Mouse (Mus musculus): Measurements from ENCODE around the gene Prpf3. TPM values are rescaled to one million over a fixed set of nuclear protein-coding genes. Genes with fewer than 3 reads are reported as not detected.

Gene Prpf3
- polyA plus RNA-seq, 1 experiment, result 100 TPM

DNA sequence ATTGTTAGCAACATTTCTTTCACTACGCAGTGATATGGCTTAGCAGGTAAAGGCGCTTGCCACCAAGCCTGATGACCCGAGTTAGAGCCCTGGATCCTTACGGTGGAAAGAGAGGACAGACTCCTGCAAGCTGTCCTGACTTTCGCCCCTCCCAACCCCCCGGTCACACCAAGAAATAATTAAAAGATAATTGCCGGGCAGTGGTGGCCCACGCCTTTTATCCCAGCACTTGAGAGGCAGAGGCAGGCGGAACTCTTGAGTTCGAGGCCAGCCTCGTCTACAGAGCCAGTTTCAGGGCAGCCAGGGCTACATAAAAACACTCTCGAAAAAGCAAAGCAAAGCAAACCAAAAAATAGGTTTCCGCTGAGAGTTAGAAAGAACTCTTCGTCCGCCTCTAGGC is 15.3 kb upstream of the Prpf3 start:
- Histone ChIP-seq H3K4me1 (ENCODE audit: control insufficient read depth, insufficient read depth, low read length) (peaks cover 4% of the 10 kb centered on the region), H3K27me3 (ENCODE audit: control insufficient read depth, insufficient read depth, low read length, poor library complexity, severe bottlenecking) (no peaks in the 10 kb centered on the region), H3K27ac (ENCODE audit: insufficient read depth, low read length) (peak overlapping the region; percentile 28), H3K9ac (ENCODE audit: low read depth, poor library complexity, severe bottlenecking) (peak overlapping the region; percentile 88), H3K9me3 (replicated peaks; ENCODE audit: control insufficient read depth, insufficient read depth, low read length, poor library complexity, severe bottlenecking) (no peaks in the 10 kb centered on the region), H3K4me3 (ENCODE audit: low read depth, low read length) (peak overlapping the region; percentile 93), H3K36me3 (ENCODE audit: control insufficient read depth, insufficient read depth, low read length, poor library complexity, severe bottlenecking) (peaks cover 7% of the 10 kb centered on the region)
- TF ChIP-seq POLR2A (IDR thresholded peaks at IDR 0.05; ENCODE audit: insufficient read depth, low read length) (no peak), CTCF (IDR thresholded peaks at IDR 0.05; ENCODE audit: low read depth, low read length) (no peak), EP300 (IDR thresholded peaks at IDR 0.05; ENCODE audit: insufficient read depth, low read depth, low read length) (no peak)

DNA sequence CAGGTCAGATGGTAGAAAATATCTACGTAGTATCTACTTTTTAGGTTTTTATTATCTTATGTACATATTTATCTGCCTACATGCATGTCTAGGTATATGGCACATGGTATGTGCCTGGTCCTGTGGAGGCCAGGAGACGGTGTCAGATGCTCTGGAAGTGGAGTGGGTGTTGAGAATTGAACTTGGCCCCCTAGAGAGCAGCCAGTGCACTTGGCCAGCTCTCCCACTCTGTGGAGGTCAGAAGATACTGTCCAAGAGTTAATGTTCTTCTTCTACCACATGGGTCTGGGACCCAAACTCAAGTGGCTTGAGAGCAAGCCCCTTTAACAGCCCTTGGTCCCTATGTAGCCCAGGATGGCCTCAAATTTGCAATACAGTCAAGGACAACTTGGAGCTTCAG is 11.7 kb upstream of the Prpf3 start:
- Histone ChIP-seq H3K9ac (ENCODE audit: low read depth, poor library complexity, severe bottlenecking) (no peak overlapping the region), H3K9me3 (replicated peaks; ENCODE audit: control insufficient read depth, insufficient read depth, low read length, poor library complexity, severe bottlenecking) (no peaks in the 10 kb centered on the region), H3K36me3 (ENCODE audit: control insufficient read depth, insufficient read depth, low read length, poor library complexity, severe bottlenecking) (peaks cover 7% of the 10 kb centered on the region), H3K4me3 (ENCODE audit: low read depth, low read length) (no peak overlapping the region), H3K4me1 (ENCODE audit: control insufficient read depth, insufficient read depth, low read length) (peaks cover 8% of the 10 kb centered on the region), H3K27me3 (ENCODE audit: control insufficient read depth, insufficient read depth, low read length, poor library complexity, severe bottlenecking) (no peaks in the 10 kb centered on the region), H3K27ac (ENCODE audit: insufficient read depth, low read length) (no peak overlapping the region)
- no peak for TF ChIP-seq EP300 (IDR thresholded peaks at IDR 0.05; ENCODE audit: insufficient read depth, low read depth, low read length)

GRCm38 (mm10) chr3:95866071-95866470 is 10.4 kb upstream of the Prpf3 start:
- H3K4me1 ChIP-seq (ENCODE audit: control insufficient read depth, insufficient read depth, low read length), result peaks cover 6% of the 10 kb centered on the region
- H3K4me3 ChIP-seq (ENCODE audit: low read depth, low read length), result no peak overlapping the region
- no peaks in the 10 kb centered on the region for H3K27me3 ChIP-seq (ENCODE audit: control insufficient read depth, insufficient read depth, low read length, poor library complexity, severe bottlenecking)
- H3K9me3 ChIP-seq (replicated peaks; ENCODE audit: control insufficient read depth, insufficient read depth, low read length, poor library complexity, severe bottlenecking), result no peaks in the 10 kb centered on the region
- TF ChIP-seq EP300 (IDR thresholded peaks at IDR 0.05; ENCODE audit: insufficient read depth, low read depth, low read length) (no peak), CTCF (IDR thresholded peaks at IDR 0.05; ENCODE audit: low read depth, low read length) (no peak), POLR2A (IDR thresholded peaks at IDR 0.05; ENCODE audit: insufficient read depth, low read length) (no peak)
- H3K9ac ChIP-seq (ENCODE audit: low read depth, poor library complexity, severe bottlenecking), result no peak overlapping the region
- no peak overlapping the region for H3K27ac ChIP-seq (ENCODE audit: insufficient read depth, low read length)
- H3K36me3 ChIP-seq (ENCODE audit: control insufficient read depth, insufficient read depth, low read length, poor library complexity, severe bottlenecking), result peaks cover 7% of the 10 kb centered on the region

DNA sequence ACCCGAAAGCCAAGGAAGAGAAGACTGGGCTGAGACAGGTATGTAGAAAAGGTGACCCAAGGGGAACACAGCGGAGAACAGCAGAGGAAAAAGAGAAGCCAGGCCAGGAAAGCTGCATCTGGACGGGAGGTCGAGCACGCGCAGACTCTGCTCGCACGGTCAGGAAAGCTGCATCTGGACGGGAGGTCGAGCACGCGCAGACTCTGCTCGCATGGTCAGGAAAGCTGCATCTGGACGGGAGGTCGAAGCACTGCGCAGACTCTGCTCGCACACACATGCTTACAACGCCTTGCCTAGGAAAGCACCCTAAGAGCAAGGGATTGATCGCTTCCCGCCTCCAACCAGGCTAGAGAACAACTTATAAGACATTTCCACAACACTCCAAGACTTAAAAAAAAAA is 9.9 kb upstream of the Prpf3 start:
- TF ChIP-seq POLR2A (IDR thresholded peaks at IDR 0.05; ENCODE audit: insufficient read depth, low read length) (no peak), EP300 (IDR thresholded peaks at IDR 0.05; ENCODE audit: insufficient read depth, low read depth, low read length) (no peak), CTCF (IDR thresholded peaks at IDR 0.05; ENCODE audit: low read depth, low read length) (no peak)
- H3K4me3 ChIP-seq (ENCODE audit: low read depth, low read length), result peak overlapping the region; percentile 25
- H3K4me1 ChIP-seq (ENCODE audit: control insufficient read depth, insufficient read depth, low read length), result peaks cover 6% of the 10 kb centered on the region
- peak overlapping the region; percentile 42 for H3K27ac ChIP-seq (ENCODE audit: insufficient read depth, low read length)
- H3K9ac ChIP-seq (ENCODE audit: low read depth, poor library complexity, severe bottlenecking), result 0 out of 2 replicates have a peak overlapping the region, but pooled peaks have one; percentile 9
- no peaks in the 10 kb centered on the region for H3K27me3 ChIP-seq (ENCODE audit: control insufficient read depth, insufficient read depth, low read length, poor library complexity, severe bottlenecking)
- peaks cover 7% of the 10 kb centered on the region for H3K36me3 ChIP-seq (ENCODE audit: control insufficient read depth, insufficient read depth, low read length, poor library complexity, severe bottlenecking)
- H3K9me3 ChIP-seq (replicated peaks; ENCODE audit: control insufficient read depth, insufficient read depth, low read length, poor library complexity, severe bottlenecking), result no peaks in the 10 kb centered on the region

- Histone ChIP-seq H3K4me3 (ENCODE audit: low read depth, low read length) (peak overlapping the region; percentile 25), H3K9me3 (replicated peaks; ENCODE audit: control insufficient read depth, insufficient read depth, low read length, poor library complexity, severe bottlenecking) (no peaks in the 10 kb centered on the region), H3K27ac (ENCODE audit: insufficient read depth, low read length) (peak overlapping the region; percentile 42), H3K36me3 (ENCODE audit: control insufficient read depth, insufficient read depth, low read length, poor library complexity, severe bottlenecking) (peaks cover 7% of the 10 kb centered on the region), H3K27me3 (ENCODE audit: control insufficient read depth, insufficient read depth, low read length, poor library complexity, severe bottlenecking) (no peaks in the 10 kb centered on the region), H3K4me1 (ENCODE audit: control insufficient read depth, insufficient read depth, low read length) (peaks cover 4% of the 10 kb centered on the region), H3K9ac (ENCODE audit: low read depth, poor library complexity, severe bottlenecking) (0 out of 2 replicates have a peak overlapping the region, but pooled peaks have one; percentile 9)
- TF ChIP-seq CTCF (IDR thresholded peaks at IDR 0.05; ENCODE audit: low read depth, low read length) (no peak), POLR2A (IDR thresholded peaks at IDR 0.05; ENCODE audit: insufficient read depth, low read length) (no peak), EP300 (IDR thresholded peaks at IDR 0.05; ENCODE audit: insufficient read depth, low read depth, low read length) (no peak)
Measured at GRCm38 (mm10) chr3:95865050-95865449, 9.4 kb upstream of the Prpf3 start.

DNA sequence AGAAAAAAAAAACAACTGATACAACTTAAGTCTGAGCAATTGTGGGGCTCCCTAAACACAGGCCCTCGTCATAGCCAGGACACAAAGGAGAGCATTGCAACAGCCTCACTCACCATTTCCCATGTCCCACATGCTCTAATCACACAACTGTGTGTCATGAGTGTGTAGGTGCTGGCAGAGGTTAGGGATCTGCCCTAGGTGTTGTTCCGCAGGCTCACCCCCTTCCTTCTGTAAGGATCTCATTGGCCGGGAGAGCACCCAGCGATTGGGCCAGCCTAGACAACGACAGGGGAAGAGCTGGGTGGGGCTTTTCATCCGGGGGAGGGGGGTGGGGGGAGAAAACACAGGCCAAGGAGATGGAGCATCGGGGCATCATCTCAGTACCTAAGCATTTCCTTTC is 7.9 kb upstream of the Prpf3 start:
- peaks cover 4% of the 10 kb centered on the region for H3K4me1 ChIP-seq (ENCODE audit: control insufficient read depth, insufficient read depth, low read length)
- peak overlapping the region; percentile 25; the same call in 1 of the 2 replicates for H3K9ac ChIP-seq (ENCODE audit: low read depth, poor library complexity, severe bottlenecking)
- peak overlapping the region; percentile 75 for H3K27ac ChIP-seq (ENCODE audit: insufficient read depth, low read length)
- H3K27me3 ChIP-seq (ENCODE audit: control insufficient read depth, insufficient read depth, low read length, poor library complexity, severe bottlenecking), result no peaks in the 10 kb centered on the region
- no peaks in the 10 kb centered on the region for H3K9me3 ChIP-seq (replicated peaks; ENCODE audit: control insufficient read depth, insufficient read depth, low read length, poor library complexity, severe bottlenecking)
- H3K4me3 ChIP-seq (ENCODE audit: low read depth, low read length), result peak overlapping the region; percentile 49
- TF ChIP-seq CTCF (IDR thresholded peaks at IDR 0.05; ENCODE audit: low read depth, low read length) (no peak), POLR2A (IDR thresholded peaks at IDR 0.05; ENCODE audit: insufficient read depth, low read length) (peak; percentile 37)
- H3K36me3 ChIP-seq (ENCODE audit: control insufficient read depth, insufficient read depth, low read length, poor library complexity, severe bottlenecking), result no peaks in the 10 kb centered on the region

All from ES-Bruce4 (cell line).